Mouse (Mus musculus) lung, postnatal 25 days (tissue): ENCODE measurements around the gene Ltb4r2.
A peak's percentile ranks its signal among the peaks of the same experiment; 100 is the strongest.

Experiments used
- DNase-seq: peaks from one replicate; pipeline ENCODE4 v3.0.0; 2022; ENCODE audit warnings: low spot score

Gene Ltb4r2

GRCm38 (mm10) chr14:55781310-55781709 lies 20.1 kb downstream of the Ltb4r2 start:
- peak; percentile 83 for DNase-seq

- DNase-seq, result no peak
These were observed 21.2 kb downstream of the Ltb4r2 start for GRCm38 (mm10) chr14:55782361-55782960.

GRCm38 (mm10) chr14:55783171-55783957 lies 22.1 kb downstream of the Ltb4r2 start:
- DNase-seq, result peak; percentile 72

GRCm38 (mm10) chr14:55783958-55784235 lies 22.7 kb downstream of the Ltb4r2 start, which contains the start of gene Adcy4:
Gene Adcy4 (minus strand): TSS chr14:55784095.
- no peak for DNase-seq

- DNase-seq, result no peak
These were observed 24.0 kb downstream of the Ltb4r2 start for GRCm38 (mm10) chr14:55785195-55785594.

- no peak for DNase-seq
These were observed 26.5 kb downstream of the Ltb4r2 start for GRCm38 (mm10) chr14:55787731-55788130.

GRCm38 (mm10) chr14:55788256-55789050 lies 27.2 kb downstream of the Ltb4r2 start, which contains the start of gene Ripk3:
Gene Ripk3 (minus strand): TSS chr14:55788865.
- peak; percentile 64 for DNase-seq

- no peak for DNase-seq
These were observed 32.2 kb downstream of the Ltb4r2 start for GRCm38 (mm10) chr14:55793461-55793860.

GRCm38 (mm10) chr14:55793946-55794345 lies 32.7 kb downstream of the Ltb4r2 start:
- no peak for DNase-seq

- DNase-seq, result peak; percentile 57
These were observed 34.3 kb downstream of the Ltb4r2 start for GRCm38 (mm10) chr14:55795380-55796163.
